Mouse (Mus musculus): ENCODE data around the gene Alpi.

Gene Alpi

DNA sequence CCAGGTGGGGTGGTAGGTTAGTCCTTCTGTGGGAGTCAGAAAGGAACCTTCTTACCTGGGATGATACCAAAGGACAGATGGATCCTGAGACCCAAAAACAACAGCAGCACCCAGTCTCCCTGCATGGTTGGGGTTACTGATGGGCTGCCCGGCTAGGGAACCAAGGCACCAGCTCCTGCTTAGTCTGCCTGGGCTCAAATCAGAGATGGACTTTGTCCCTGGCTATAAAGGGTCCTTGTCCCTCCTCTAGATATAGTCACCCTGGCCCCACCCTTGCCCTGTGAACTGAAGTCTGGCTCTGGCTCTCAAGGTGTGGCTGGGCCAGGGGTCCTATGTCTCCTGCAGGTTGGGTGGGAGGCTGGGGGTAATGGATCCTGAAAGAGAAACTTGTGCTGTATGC, at the start of gene Alpi:
Alpi (minus strand) TSS at position 196 of the 400 bp plus-strand sequence.
- no peak for DNase-seq

DNA sequence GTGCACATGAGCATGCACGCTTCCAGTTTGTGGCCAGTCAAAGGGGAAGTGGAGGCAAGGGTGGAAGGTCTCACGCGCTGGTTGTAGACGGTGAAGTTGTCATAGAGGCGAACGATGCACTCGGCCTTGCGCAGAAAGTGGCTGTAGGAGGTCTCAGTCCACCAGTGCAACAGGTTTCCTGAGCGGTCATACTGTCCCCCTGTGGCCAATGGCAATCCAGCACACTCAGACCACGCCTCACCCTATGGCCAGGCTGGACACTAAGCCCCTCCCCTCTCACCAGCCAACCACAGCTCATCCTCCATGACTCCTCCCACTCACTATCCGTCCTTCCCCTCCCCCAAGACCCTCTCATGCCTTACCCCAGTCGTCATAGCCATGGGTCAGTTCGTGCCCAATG, 48.0 kb upstream of the Alpi start:
- no peak for DNase-seq

GRCm38 (mm10) chr1:87143141-87143540, 41.7 kb upstream of the Alpi start:
- no peak for DNase-seq

DNA sequence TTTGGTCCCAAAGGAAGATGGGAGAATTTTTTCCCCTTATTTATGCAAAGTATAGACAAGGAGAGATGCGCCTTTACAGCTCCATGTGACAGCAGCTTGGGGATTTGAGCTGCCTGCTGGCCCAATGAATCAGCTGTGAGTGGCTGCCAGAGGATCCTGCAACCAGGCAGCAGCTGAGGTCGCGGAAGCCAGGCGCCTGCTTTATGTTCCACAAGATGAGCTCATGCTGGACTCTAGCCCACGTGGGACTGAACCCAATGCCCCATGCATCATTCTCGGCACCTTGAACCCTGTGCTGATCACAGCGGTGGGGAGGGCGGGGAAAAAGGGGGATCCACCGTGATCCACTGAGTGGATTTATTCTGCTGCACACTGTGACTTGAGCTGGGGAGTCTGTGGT, 41.0 kb upstream of the Alpi start:
- DNase-seq = no peak

DNA sequence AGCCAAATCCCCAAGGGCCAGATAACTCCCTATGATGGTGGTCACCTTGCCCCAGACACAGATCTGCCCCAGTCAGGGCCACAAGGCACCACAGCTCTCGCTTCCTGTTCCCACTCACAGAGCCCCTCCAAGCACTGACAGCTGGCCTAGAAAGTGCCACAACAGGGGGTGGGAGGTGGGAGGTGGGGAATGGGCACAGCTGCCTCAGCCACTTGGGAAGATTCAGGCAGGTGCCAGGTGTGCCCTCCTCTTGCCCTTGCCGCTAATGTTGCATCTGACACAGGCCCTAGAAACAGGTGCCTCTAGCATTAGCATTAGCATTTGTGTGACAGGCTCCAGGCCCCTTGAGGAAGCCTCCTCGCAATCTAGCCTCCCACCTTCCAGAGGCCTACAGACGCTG, 40.1 kb upstream of the Alpi start:
- DNase-seq = no peak

GRCm38 (mm10) chr1:87131803-87132202, 30.4 kb upstream of the Alpi start:
- DNase-seq = no peak

DNA sequence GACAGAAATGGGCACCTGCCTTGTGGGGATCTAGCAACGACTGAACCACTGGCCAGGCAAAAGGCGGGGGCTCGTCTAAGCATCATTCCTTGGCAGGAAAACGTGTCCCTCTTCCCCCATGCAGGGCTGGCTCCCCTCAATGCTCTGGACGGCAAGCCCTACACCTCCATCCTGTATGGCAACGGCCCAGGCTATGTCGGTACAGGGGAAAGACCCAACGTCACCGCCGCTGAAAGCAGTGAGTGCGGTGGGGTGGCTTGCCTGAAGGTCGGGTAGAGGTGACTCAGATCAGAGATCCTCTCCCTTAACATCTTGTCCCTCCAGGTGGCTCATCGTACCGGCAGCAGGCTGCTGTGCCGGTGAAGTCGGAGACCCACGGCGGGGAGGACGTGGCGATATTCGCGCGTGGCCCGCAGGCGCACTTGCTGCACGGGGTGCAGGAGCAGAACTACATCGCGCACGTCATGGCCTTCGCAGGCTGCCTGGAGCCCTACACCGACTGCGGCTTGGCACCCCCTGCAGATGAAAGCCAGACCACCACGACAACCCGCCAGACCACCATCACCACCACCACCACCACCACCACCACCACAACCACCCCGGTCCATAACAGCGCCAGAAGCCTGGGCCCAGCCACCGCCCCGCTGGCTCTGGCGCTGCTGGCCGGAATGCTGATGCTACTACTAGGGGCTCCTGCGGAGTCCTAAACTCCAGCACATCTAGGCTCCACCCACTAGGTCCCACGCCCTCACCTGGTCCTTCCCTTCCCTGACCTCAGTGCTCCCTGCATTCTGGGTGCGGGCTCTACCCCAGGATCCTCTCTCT, 26.0 kb upstream of the Alpi start:
- peak in 1 of 2 experiments; percentile 8 for DNase-seq

- DNase-seq = no peak
These were observed 23.3 kb upstream of the Alpi start, which contains the start of gene Akp3 for GRCm38 (mm10) chr1:87124673-87125072. TSS of gene Akp3 (plus strand) at chr1:87124973.

DNA sequence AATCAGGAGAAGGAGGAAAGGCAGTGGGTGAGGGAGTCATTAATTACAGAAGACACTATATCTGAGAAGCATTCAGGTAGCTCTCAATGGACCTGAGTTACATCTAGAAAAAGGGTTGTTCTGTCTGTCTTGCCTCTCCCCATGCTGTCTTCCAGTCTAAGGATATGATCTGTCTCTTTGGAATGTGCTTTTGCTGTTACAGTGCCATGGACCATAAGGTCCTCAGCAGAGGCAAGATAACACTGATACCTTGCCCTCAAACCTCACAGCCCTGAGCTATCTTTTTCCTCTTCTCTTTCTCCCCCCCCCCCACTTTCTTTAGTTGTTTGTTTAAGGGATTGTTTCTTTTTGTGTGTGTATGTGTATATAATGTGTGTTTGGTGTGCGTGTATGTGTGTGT, 13.4 kb upstream of the Alpi start:
- no peak for DNase-seq

GRCm38 (mm10) chr1:87111719-87112354, 10.4 kb upstream of the Alpi start:
- peak; percentile 55 to 62 for DNase-seq

GRCm38 (mm10) chr1:87108564-87108963, 7.2 kb upstream of the Alpi start:
- no peak for DNase-seq

GRCm38 (mm10) chr1:87106536-87106935, 5.1 kb upstream of the Alpi start:
- no peak for DNase-seq

- no peak for DNase-seq
These were observed 2.5 kb upstream of the Alpi start for GRCm38 (mm10) chr1:87103936-87104335.

DNA sequence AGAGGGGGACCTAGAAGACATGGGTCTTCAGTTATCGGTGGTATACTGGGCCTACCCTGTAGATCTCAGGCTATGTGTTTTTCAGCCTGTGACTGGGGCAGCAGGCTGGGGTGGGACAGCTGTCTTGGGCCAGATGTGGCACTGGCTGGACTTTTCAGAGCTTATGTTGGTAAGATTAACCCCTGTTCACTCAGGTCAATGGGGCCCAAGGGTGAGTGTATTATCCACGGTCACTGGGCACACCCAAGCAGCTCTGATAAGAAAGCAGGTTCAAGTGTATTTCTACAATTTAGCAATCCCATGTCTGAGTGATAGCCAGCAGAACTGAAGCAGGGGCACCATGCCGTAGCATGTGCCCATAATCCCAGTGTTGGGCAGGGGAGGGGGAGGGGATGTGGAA, 708 bp upstream of the Alpi start:
- no peak for DNase-seq

GRCm38 (mm10) chr1:87098358-87098975, 2.9 kb downstream of the Alpi start:
- DNase-seq = peak; percentile 70 to 77

DNA sequence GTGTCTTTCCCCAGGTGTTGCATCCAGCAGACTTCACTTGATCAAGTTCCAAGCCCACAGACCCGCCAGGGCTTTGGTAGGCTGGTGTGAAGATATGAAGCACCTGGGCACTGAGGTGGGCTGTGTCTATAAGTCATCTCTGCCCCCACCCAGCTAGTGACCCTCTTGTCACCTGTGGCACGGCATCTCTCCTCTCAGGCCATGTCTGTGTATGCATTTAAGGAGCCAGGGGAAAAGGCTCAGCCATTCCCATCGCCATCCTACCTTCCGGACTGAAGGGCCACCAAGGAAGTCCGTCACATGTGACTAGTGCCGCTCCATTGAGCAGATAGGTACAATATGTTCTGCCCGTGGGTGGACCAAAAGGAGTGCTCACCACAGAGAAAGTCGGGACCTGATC, 5.8 kb downstream of the Alpi start:
- no peak for DNase-seq

DNA sequence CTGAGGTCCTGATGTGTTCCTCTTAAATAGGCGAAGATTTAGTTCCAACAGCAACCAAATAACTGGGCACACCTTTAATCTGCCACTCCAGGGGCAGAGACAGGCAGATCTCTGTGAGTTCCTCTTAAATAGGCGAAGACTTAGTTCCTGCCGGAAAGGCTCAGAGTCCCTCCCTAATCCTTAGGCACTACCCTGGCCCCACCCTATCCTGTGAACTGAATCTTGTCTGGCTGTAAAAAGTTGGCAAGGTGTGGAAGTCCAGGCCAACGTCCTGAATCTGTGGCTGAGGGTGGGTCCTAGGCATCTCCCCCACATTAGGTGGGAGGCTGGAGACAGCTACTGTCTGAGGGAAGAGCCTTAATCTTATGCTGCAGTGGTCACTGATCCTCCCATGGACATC, 11.6 kb downstream of the Alpi start, which contains the start of gene Alppl2:
Alppl2 (minus strand) TSS at position 101 of the 400 bp plus-strand sequence.
- no peak for DNase-seq

DNA sequence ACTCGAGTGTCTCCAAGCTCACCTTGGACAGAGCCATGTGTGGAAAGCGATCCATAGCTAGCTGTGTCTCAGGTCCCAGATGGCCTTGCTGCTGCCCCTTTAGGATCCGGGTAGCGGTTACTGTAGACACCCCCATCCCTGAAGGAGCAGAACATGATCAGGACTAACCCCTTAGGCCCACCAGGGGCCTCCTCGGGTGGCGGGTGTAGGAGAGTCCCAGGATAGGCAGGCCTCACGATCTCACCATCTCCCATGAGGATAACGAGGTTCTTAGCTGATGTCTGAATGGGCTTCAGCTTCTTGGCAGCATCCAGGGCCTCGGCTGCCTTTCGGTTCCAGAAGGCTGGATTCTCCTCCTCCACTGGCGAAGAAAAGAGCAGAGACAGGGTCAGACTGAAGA, 12.2 kb downstream of the Alpi start:
- DNase-seq = no peak

- DNase-seq = no peak
These were observed 14.4 kb downstream of the Alpi start for GRCm38 (mm10) chr1:87086964-87087363.

- DNase-seq = no peak
These were observed 15.2 kb downstream of the Alpi start for GRCm38 (mm10) chr1:87086196-87086595.

DNA sequence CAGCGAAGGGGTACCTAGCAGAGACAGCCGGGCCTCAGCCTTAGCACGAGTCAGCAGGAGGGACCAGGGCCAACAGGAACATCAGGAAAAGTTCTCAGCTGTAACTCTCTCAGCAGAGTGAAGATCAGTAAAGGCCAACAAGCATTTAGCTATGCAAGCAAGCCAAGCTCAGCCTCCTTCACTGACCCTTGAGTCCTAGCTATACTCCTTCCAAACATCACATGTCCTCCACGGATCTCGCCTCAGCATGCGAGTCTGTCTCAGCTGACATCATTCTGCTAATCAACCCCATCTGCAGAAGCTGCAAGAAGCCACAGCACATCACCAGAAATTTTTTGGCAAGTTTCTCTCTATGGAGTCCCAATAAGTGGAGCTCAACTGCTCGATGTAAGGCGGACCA, 27.6 kb downstream of the Alpi start:
- no peak for DNase-seq

GRCm38 (mm10) chr1:87070720-87071119, 30.7 kb downstream of the Alpi start:
- DNase-seq = peak in 1 of 2 experiments; percentile 45

- no peak for DNase-seq
These were observed 40.5 kb downstream of the Alpi start for GRCm38 (mm10) chr1:87060913-87061312.

All from kidney, postnatal 25 days (tissue).